Mouse (Mus musculus) forebrain, embryonic 16.5 days (tissue): ENCODE results near the gene Mkrn1. TPM values are rescaled to one million over a fixed set of nuclear protein-coding genes. Genes with fewer than 3 reads are reported as not detected.
"Not testable (repeated sequence)": the region's sequence is repeated elsewhere in the genome, so short reads cannot be mapped to it uniquely, and the experiment has no call there.

Experiments used
- ATAC-seq: fragments of 200-750 bp; cut with Nextera tagmentation; 2 replicates; pipeline ENCODE4 v1.8.0; 2017; ENCODE audit warnings: mild to moderate bottlenecking, moderate library complexity
- H3K27ac ChIP-seq: fragments of 300-500 bp; sonication (generic); 2 replicates; pipeline ENCODE4 v1.5.1; 2014; ENCODE audit warnings: low read length, control low read depth
- H3K27me3 ChIP-seq: fragments of 300-500 bp; sonication (generic); replicated peaks from 2 replicates; pipeline ENCODE4 v1.6.1; 2014; ENCODE audit warnings: low read length; ENCODE audit not compliant: control insufficient read depth, insufficient read depth
- H3K36me3 ChIP-seq: fragments of 300-500 bp; sonication (generic); 2 replicates; pipeline ENCODE4 v1.6.1; 2014; ENCODE audit not compliant: control insufficient read depth, insufficient read depth
- H3K4me1 ChIP-seq: fragments of 300-500 bp; sonication (generic); replicated peaks from 2 replicates; pipeline ENCODE4 v1.6.1; 2014; ENCODE audit warnings: low read length; ENCODE audit not compliant: control insufficient read depth, insufficient read depth
- H3K4me2 ChIP-seq: fragments of 300-500 bp; sonication (generic); 2 replicates; pipeline ENCODE4 v1.6.1; 2014; ENCODE audit warnings: mild to moderate bottlenecking, low read length, control low read depth
- H3K4me3 ChIP-seq: fragments of 300-500 bp; sonication (generic); replicated peaks from 2 replicates; pipeline ENCODE4 v1.5.1; 2014; ENCODE audit warnings: mild to moderate bottlenecking, low read length, control low read depth
- H3K9ac ChIP-seq: fragments of 300-500 bp; sonication (generic); replicated peaks from 2 replicates; pipeline ENCODE4 v1.6.1; 2014; ENCODE audit warnings: low read depth, low read length, control low read depth
- H3K9me3 ChIP-seq: fragments of 300-500 bp; sonication (generic); 2 replicates; pipeline ENCODE4 v1.6.1; 2016; ENCODE audit warnings: low read length; ENCODE audit not compliant: control insufficient read depth
- WGBS: fragments of 180-500 bp; shearing (Covaris S2); extraction: QIAGEN DNeasy Blood & Tissue Kit; methylation state at CpG from one replicate; pipeline ENCODE4 v1.1.7; 2014; 5-methylcytosine and 5-hydroxymethylcytosine counted together
- polyA plus RNA-seq: library from polyadenylated mRNA; unstranded; fragments of >200 nt; fragmentation: Nextera tagmentation; extraction: Ambion mirVana; gene quantifications from 2 replicates; pipeline ENCODE4 v1.2.1, GENCODE M21; 2015

Mkrn1 gene
- polyA plus RNA-seq, 1 experiment from 2014 or later = 244 TPM

DNA sequence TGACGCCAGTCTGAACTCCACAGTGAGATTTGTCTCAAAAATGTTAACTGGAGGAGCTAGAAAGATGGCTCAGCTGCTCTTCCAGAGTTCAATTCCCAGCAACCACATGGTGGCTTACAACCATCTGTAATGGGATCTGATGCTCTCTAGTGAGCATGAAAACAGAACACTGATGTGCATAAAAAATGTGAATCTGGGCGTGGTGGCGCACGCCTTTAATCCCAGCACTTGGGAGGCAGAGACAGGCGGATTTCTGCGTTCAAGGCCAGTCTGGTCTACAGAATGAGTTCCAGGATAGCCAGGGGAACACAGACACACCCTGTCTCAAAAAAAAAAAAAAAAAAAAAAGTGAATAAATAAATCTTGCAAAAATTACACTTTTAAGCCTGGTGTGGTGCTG, 23.2 kb downstream of the Mkrn1 start:
- Histone ChIP-seq H3K9ac (no peak overlapping the region), H3K36me3 (peaks cover 10% of the 10 kb centered on the region), H3K27me3 (no peaks in the 10 kb centered on the region), H3K4me2 (no peak overlapping the region), H3K27ac (no peak overlapping the region), H3K4me3 (no peak overlapping the region), H3K9me3 (no peaks in the 10 kb centered on the region), H3K4me1 (no peaks in the 10 kb centered on the region)
- WGBS = 97% methylated on average over 6 of the region's 6 CpGs
- ATAC-seq = no peak

DNA sequence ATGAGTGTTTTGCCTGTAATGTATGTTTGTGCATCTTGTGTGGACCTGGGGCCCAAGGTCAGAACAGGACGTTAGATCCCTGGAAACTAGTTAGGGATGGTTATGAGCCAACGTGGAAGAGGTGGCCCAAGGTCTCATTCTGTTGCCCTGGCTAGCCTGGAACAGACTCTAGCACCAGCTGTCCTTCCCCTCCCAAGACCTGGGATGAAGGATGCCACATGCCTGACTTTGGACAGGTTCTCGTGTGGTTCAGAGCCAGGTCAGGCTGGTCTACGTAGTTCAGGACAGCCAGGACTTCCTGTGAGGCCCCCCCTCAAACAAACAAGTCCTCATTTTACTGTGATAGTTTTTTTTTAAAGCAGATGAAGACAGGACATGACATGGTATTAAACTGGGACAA, 24.3 kb downstream of the Mkrn1 start:
- Histone ChIP-seq H3K9me3 (no peaks in the 10 kb centered on the region), H3K4me2 (no peak overlapping the region), H3K27me3 (no peaks in the 10 kb centered on the region), H3K36me3 (peaks cover 11% of the 10 kb centered on the region), H3K4me3 (no peak overlapping the region), H3K4me1 (no peaks in the 10 kb centered on the region), H3K27ac (no peak overlapping the region), H3K9ac (no peak overlapping the region)
- 91% methylated on average over 4 of the region's 4 CpGs for WGBS
- ATAC-seq = no peak

DNA sequence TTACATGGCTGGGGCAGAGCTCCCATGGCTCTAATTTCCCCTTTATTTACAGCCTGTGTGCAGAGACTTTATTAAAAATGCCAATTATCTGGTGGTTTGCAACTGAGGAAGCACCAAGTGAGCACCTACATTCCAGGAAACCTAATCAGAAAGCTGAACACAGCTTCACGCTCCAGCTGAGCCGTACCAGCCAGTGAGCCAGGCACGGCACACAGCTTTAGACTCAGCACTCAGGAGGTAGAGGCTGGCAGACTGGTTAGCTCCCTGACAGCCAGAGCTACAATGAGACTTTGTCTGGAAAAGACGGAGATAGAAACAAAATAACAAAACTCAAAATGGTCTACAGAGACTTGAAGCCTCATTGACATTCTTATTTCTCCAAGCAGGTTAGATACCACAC, 24.8 kb downstream of the Mkrn1 start:
- no peaks in the 10 kb centered on the region for H3K4me1 ChIP-seq
- 69% methylated on average over 4 of the region's 4 CpGs for WGBS
- no peak overlapping the region for H3K4me2 ChIP-seq
- H3K9ac ChIP-seq = no peak overlapping the region
- H3K36me3 ChIP-seq = peaks cover 11% of the 10 kb centered on the region
- H3K27ac ChIP-seq = no peak overlapping the region
- H3K4me3 ChIP-seq = no peak overlapping the region
- no peaks in the 10 kb centered on the region for H3K27me3 ChIP-seq
- no peaks in the 10 kb centered on the region for H3K9me3 ChIP-seq
- ATAC-seq = no peak

DNA sequence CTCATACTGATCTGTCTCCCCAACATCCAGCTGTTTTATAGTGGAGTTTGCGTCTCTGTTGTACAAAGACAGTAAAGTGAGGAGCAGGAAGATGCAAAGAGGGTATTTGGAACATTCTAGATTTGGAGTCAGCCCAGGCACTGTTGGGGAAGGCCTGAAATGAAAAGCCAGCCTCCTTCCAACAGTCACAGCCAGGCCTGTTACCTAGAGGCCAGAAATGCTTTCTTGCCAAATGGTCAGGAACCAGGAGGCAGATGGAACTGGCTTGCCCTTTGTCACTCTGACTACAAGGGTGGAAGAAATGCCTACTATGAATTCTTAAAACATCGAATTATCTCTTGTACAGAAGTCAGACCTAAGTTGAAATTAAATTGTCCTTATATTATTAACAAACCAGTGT, 30.3 kb downstream of the Mkrn1 start:
- no peaks in the 10 kb centered on the region for H3K27me3 ChIP-seq
- no peaks in the 10 kb centered on the region for H3K9me3 ChIP-seq
- H3K27ac ChIP-seq = no peak overlapping the region
- no peak overlapping the region for H3K4me3 ChIP-seq
- WGBS = 95% methylated on average over 2 of the region's 2 CpGs
- no peak for ATAC-seq
- no peak overlapping the region for H3K4me2 ChIP-seq
- H3K9ac ChIP-seq = no peak overlapping the region
- no peaks in the 10 kb centered on the region for H3K4me1 ChIP-seq
- peaks cover 2% of the 10 kb centered on the region; the same call in 1 of the 2 replicates for H3K36me3 ChIP-seq

DNA sequence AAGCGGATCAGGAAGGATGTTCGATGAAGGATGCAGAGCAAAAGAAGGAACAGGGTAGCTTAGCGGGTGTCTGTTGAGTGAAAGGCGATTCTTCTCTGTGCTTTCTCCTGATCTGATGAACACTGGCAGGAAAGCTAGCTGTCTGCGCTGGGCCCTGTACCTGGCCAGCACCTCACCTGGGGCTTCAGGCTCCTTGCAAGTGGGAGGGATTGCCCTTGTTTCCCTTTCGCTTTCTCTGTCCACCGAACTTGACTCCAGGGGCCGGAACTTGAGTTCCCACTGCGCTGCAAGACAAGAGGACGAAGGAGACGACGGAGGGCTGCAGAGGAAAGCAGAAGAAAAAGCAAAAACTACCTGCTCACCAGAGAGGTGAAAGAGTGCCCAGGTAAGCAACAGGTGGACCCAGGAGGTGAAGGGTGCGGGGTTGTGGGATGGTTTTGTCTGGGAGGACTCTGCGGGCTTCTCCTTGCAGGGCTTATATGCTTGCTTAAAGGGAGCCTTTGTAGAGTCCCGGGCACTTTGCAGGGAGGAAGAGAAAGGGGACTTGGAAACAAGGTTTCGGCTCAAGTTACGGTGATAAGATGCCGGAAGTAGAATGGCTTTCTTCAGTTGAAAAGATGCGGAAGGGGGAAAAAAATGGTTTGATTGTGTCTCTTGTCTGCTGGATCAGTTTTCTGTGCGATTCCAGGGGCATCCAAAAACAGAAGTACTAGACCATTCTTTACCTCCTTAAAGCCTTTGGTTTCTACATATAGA, 39.0 kb downstream of the Mkrn1 start, which contains the start of gene Rab19:
TSS of gene Rab19 (plus strand) at position 51 of the 756 bp plus-strand sequence.
- WGBS = 6% methylated on average over 20 of the region's 20 CpGs
- no peak within 1 kb of the TSS for H3K9ac ChIP-seq
- ATAC-seq = no peak
- H3K4me2 ChIP-seq = peak within 1 kb of the TSS; percentile 39
- peaks cover 8% of the 10 kb centered on the region for H3K4me1 ChIP-seq
- 0 out of 2 replicates have a peak, but pooled peaks cover 2% of the 10 kb centered on the region for H3K27me3 ChIP-seq
- H3K4me3 ChIP-seq = peak within 1 kb of the TSS; percentile 13
- H3K9me3 ChIP-seq = no peaks in the 10 kb centered on the region
- no peak within 1 kb of the TSS for H3K27ac ChIP-seq
- H3K36me3 ChIP-seq = no peaks in the 10 kb centered on the region

DNA sequence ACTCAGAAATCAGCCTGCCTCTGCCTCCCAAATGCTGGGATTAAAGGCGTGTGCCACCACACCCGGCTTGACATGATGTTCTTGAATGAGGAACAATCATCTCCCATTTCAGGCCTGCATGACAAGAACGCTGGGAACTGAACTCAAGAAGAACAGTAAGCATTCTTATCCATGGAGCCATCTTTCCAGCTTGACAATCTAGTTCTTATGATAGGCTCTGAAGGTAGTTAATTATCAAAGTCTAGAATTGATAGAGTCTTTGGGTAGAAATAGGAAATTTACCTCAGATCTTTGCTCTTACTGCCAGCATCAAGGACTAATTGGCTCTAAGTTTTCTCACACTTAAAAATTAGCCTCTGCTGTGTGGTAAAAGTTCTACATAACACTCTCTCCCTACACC, 40.0 kb downstream of the Mkrn1 start:
- no peak overlapping the region for H3K4me2 ChIP-seq
- no peak overlapping the region for H3K9ac ChIP-seq
- H3K27ac ChIP-seq = no peak overlapping the region
- 86% methylated on average over 3 of the region's 3 CpGs for WGBS
- H3K4me3 ChIP-seq = no peak overlapping the region
- no peaks in the 10 kb centered on the region for H3K9me3 ChIP-seq
- H3K4me1 ChIP-seq = peaks cover 14% of the 10 kb centered on the region
- no peak for ATAC-seq
- H3K36me3 ChIP-seq = no peaks in the 10 kb centered on the region
- H3K27me3 ChIP-seq = 0 out of 2 replicates have a peak, but pooled peaks cover 2% of the 10 kb centered on the region

DNA sequence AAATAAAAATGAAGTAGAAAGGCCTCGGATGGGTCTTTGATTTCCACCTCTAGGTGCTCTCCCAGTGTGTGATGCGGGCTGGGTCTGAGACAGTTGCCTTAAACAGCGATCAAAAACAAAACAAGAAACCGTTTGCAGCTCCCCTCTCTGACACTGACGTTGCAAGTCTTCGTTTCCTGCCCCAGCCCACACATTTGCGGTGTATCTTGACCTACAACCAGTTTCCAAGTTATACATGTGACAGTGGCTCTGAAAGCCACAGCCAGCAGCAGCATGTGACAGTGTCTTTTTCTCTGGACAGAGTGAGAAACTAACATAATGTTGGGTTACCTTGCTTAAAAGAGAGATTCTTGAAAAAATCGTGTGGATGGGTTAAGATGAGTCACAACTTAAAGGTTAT, 40.5 kb downstream of the Mkrn1 start:
- Histone ChIP-seq H3K4me2 (no peak overlapping the region), H3K9ac (no peak overlapping the region), H3K27ac (no peak overlapping the region), H3K36me3 (no peaks in the 10 kb centered on the region), H3K4me3 (no peak overlapping the region), H3K4me1 (peaks cover 14% of the 10 kb centered on the region), H3K9me3 (no peaks in the 10 kb centered on the region), H3K27me3 (0 out of 2 replicates have a peak, but pooled peaks cover 2% of the 10 kb centered on the region)
- 83% methylated on average over 8 of the region's 8 CpGs for WGBS
- ATAC-seq = no peak

DNA sequence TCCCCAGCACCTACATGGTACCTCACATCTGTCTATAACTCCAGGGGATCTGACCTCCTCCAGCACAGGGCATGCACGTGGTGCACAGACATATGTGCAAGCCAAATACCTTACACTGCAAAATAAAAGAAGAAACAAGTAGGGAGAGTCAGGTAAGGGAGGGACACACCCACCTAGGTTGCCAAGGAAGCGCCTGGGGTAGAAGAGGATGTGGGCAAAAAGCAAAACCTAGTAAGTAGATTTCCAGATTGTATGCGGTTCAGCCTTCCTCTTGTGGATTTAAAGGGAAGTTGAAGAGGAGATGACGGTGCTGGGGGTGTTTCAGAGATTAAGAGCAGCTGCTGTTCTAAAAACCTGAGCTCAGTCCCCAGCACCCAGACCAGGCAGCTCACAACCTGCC, 41.0 kb downstream of the Mkrn1 start:
- H3K27ac ChIP-seq = no peak overlapping the region
- no peak overlapping the region for H3K9ac ChIP-seq
- H3K4me3 ChIP-seq = no peak overlapping the region
- 0 out of 2 replicates have a peak, but pooled peaks cover 2% of the 10 kb centered on the region for H3K27me3 ChIP-seq
- H3K36me3 ChIP-seq = no peaks in the 10 kb centered on the region
- H3K4me1 ChIP-seq = peaks cover 14% of the 10 kb centered on the region
- H3K9me3 ChIP-seq = no peaks in the 10 kb centered on the region
- 70% methylated on average over 4 of the region's 4 CpGs for WGBS
- no peak overlapping the region for H3K4me2 ChIP-seq
- no peak for ATAC-seq

DNA sequence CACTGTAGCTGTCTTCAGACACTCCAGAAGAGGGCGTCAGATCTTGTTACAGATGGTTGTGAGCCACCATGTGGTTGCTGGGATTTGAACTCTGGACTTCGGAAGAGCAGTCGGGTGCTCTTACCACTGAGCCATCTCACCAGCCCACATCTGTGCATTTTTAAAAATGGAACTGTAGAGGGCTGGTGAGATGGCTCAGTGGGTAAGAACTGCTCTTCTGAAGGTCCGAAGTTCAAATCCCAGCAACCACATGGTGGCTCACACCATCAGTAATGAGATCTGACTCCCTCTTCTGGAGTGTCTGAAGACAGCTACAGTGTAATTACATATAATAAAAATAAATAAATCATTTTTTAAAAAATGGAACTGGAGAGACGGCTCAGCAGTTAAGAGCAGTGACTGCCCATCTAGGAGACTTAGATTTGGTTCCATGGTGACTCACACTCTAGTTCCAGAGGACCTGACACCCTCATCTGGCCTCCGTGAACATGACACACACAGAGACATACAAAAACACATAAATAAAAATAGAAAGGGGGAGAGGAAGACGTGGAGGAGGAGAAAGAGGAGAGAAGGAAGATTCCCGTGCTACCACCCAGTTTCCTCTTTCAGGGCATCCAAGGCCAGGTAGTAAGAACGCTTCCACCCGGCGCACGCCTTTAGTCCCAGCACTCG, 42.0 kb downstream of the Mkrn1 start:
- H3K36me3 ChIP-seq, H3K9me3 ChIP-seq, H3K4me3 ChIP-seq, H3K9ac ChIP-seq, H3K27ac ChIP-seq, H3K27me3 ChIP-seq, H3K4me2 ChIP-seq: not testable (repeated sequence)
- H3K4me1 ChIP-seq = peaks cover 14% of the 10 kb centered on the region
- 85% methylated on average over 12 of the region's 13 CpGs for WGBS
- ATAC-seq = peak; percentile 7; the same call in 1 of the 2 replicates
